In the genomic region with DNA sequence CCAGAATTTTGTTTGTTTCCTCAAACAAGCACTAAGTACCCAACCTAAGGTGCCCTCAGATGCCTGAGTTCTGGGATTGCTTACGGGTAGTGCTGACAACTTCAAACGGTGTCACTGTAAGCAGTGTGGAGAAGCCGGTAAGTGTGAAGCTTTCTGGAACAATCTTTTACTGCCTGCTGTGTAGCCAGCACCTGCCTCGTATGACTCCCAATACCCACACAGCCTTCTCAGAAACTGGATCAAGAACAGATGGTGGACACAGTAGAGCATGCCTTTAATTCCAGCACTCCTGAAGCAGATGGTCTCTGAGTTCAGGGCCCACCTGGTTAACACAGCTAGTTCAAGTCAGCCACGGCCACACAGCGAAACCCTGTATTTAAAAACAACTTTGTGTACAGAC, we compare ENCODE assay signal across 21 mouse cellular contexts. TPM values are rescaled to one million over a fixed set of nuclear protein-coding genes. Genes with fewer than 3 reads are reported as not detected.
A peak's percentile ranks its signal among the peaks of the same experiment; 100 is the strongest.
DNase-seq lines count a peak whose midpoint lies in the region; ATAC-seq and TF ChIP-seq lines count a peak whose summit lies in the region.
"Had no signal": no experiment of that assay in that cellular context is flagged by ENCODE, and none has a peak within 500 bp of the region (broad histone marks: within the 10 kb centered on the region; RNA-seq: fewer than 3 reads in every experiment).

No protein-coding gene starts in this region.

- no peaks in the 10 kb centered on the region for H3K36me3 ChIP-seq in liver, adult 2 months (ENCODE audit: control insufficient read depth, insufficient read depth, low read length)
- H3K36me3 ChIP-seq in stomach, embryonic 15.5 days = no peaks in the 10 kb centered on the region
- H3K36me3 ChIP-seq: embryonic facial prominence, embryonic 10.5 days; hindbrain, embryonic 13.5 days; kidney, embryonic 15.5 days had no signal

- peaks cover 39% of the 10 kb centered on the region; the same call in 1 of the 2 replicates for H3K79me2 ChIP-seq in liver, adult 2 months (ENCODE audit: control insufficient read depth, insufficient read depth, low read length)

- no peak overlapping the region for H3K4me3 ChIP-seq in liver, adult 2 months (ENCODE audit: insufficient read depth, low read depth, low read length)
- no peak overlapping the region for H3K4me3 ChIP-seq in cerebellum, adult 2 months (replicated peaks; ENCODE audit: insufficient read depth, low read depth, low read length)
- no peak overlapping the region for H3K4me3 ChIP-seq in stomach, embryonic 15.5 days (replicated peaks)
- H3K4me3 ChIP-seq: embryonic facial prominence, embryonic 10.5 days; forebrain, embryonic 13.5 days; hindbrain, embryonic 13.5 days; kidney, embryonic 15.5 days had no signal

- no peak overlapping the region; the same call in 1 of the 2 replicates for H3K27ac ChIP-seq in liver, adult 2 months (replicated peaks; ENCODE audit: insufficient read depth, low read depth, low read length)
- H3K27ac ChIP-seq in cerebellum, adult 2 months (ENCODE audit: insufficient read depth, low read length) = peak overlapping the region; percentile 31; the same call in 1 of the 2 replicates
- 0 out of 2 replicates have a peak overlapping the region, but pooled peaks have one; percentile 6 for H3K27ac ChIP-seq in stomach, embryonic 15.5 days
- H3K27ac ChIP-seq: embryonic facial prominence, embryonic 10.5 days; forebrain, embryonic 13.5 days; hindbrain, embryonic 13.5 days; kidney, embryonic 15.5 days had no signal

- no peak for ATAC-seq in stomach, embryonic 15.5 days (ENCODE audit: insufficient read depth, low FRiP score, low read depth)
- no peak for ATAC-seq in inflammation-experienced regulatory T-cells, adult 6 months
- ATAC-seq: forebrain, embryonic 13.5 days; intestine, embryonic 16.5 days; midbrain, embryonic 16.5 days; Patski had no signal

- DNase-seq in liver, adult 2 months (ENCODE audit: extremely low read depth, low read depth, low spot score) = peak; percentile 58
- DNase-seq in liver = no peak
- peak; percentile 44 to 69 for DNase-seq in cerebellum, adult 2 months
- peak; percentile 34 to 39 for DNase-seq in cerebellum, postnatal 36 days
- no peak for DNase-seq in urinary bladder, postnatal 4 days (ENCODE audit: low spot score in 2 of 2)
- no peak for DNase-seq in kidney, postnatal 14 days
- DNase-seq: adrenal gland, postnatal 36 days; layer of hippocampus, postnatal 36 days; left cerebral cortex, postnatal 4 days; right cerebral cortex, adult 18-20 months; spleen, adult 18-20 months; thymus, postnatal 14 days had no signal

- H3K9me3 ChIP-seq in stomach, embryonic 15.5 days = no peaks in the 10 kb centered on the region
- H3K9me3 ChIP-seq: forebrain, embryonic 13.5 days; hindbrain, embryonic 13.5 days; kidney, embryonic 15.5 days had no signal

- no peak for TF ChIP-seq POLR2A in liver, adult 2 months (IDR thresholded peaks at IDR 0.05; ENCODE audit: extremely low read depth, insufficient read depth, low read length)
- no peak for TF ChIP-seq POLR2A in cerebellum, adult 2 months (IDR thresholded peaks at IDR 0.05; ENCODE audit: borderline replicate concordance, insufficient read depth, low read length)

- no peaks in the 10 kb centered on the region for H3K27me3 ChIP-seq in liver, adult 2 months (ENCODE audit: control insufficient read depth, insufficient read depth, low read length)
- H3K27me3 ChIP-seq in cerebellum, adult 2 months (ENCODE audit: control insufficient read depth, insufficient read depth, low read length) = no peaks in the 10 kb centered on the region
- no peaks in the 10 kb centered on the region for H3K27me3 ChIP-seq in stomach, embryonic 15.5 days (replicated peaks)
- H3K27me3 ChIP-seq: forebrain, embryonic 13.5 days; hindbrain, embryonic 13.5 days; kidney, embryonic 15.5 days; Patski had no signal

- TF ChIP-seq CTCF in liver, adult 2 months (IDR thresholded peaks at IDR 0.05; ENCODE audit: low read depth, low read length) = no peak
- TF ChIP-seq CTCF in cerebellum, adult 2 months (IDR thresholded peaks at IDR 0.05; ENCODE audit: borderline replicate concordance, insufficient read depth, low read depth, low read length) = no peak

- no peak overlapping the region for H3K4me2 ChIP-seq in stomach, embryonic 15.5 days
- H3K4me2 ChIP-seq: forebrain, embryonic 13.5 days; hindbrain, embryonic 13.5 days; kidney, embryonic 15.5 days had no signal

- peaks cover 22% of the 10 kb centered on the region for H3K4me1 ChIP-seq in liver, adult 2 months (ENCODE audit: control insufficient read depth, insufficient read depth, low read length)
- peaks cover 23% of the 10 kb centered on the region for H3K4me1 ChIP-seq in cerebellum, adult 2 months (ENCODE audit: control insufficient read depth, insufficient read depth, low read length)
- 0 out of 2 replicates have a peak, but pooled peaks cover 4% of the 10 kb centered on the region for H3K4me1 ChIP-seq in stomach, embryonic 15.5 days

- WGBS in liver, adult 2 months = 47% methylated on average over 6 of the region's 6 CpGs
- whole genome bisulfite sequencing in cerebellum, adult 2 months = 14% methylated on average over 6 of the region's 6 CpGs
- WGBS in stomach, embryonic 15.5 days = 74% methylated on average over 6 of the region's 6 CpGs

- H3K9ac ChIP-seq in liver, adult 2 months (ENCODE audit: low read depth, low read length) = no peak overlapping the region
- H3K9ac ChIP-seq in stomach, embryonic 15.5 days = no peak overlapping the region
- H3K9ac ChIP-seq: forebrain, embryonic 13.5 days; hindbrain, embryonic 13.5 days; kidney, embryonic 15.5 days had no signal

RNA-seq across cellular contexts. Expression of a gene that starts 24.0 kb away (rescaled TPM):
- 24.3 and 26.7 TPM in 2 replicates for total RNA-seq in liver, adult 2 months (2014; rRNA removed)
- 12.9 and 15.8 TPM in 2 replicates for polyA plus RNA-seq in liver, adult 2 months (2012; rRNA removed)
- polyA plus RNA-seq in cerebellum, adult 2 months (2012; rRNA removed) = 97.6 and 101 TPM in 2 replicates
- polyA plus RNA-seq in stomach, embryonic 15.5 days (2015; fragmentation: Nextera tagmentation; extraction: Ambion mirVana) = 37.1 and 38.4 TPM in 2 replicates
- polyA plus RNA-seq in inflammation-experienced regulatory T-cells, adult 6 months (2017; shearing (Covaris generic)) = 1 to 10 TPM; 1.1 to 2.8 (median 2.7) TPM

Comparison
In these comparisons a context has a peak if more than half of its experiments do, and no peak if none do; other contexts are left out.
1. DNase-seq: peak in liver, adult 2 months (single experiment), cerebellum, adult 2 months (2 of 2) and cerebellum, postnatal 36 days (2 of 2); none in liver (single experiment), urinary bladder, postnatal 4 days (0 of 2) and kidney, postnatal 14 days (single experiment).